Mouse (Mus musculus) C2C12 (cell line): ENCODE measurements at regions not wholly inside any gene's neighbourhood (a gene's known extent, or its start where the extent isn't known, plus 50 kb on each side); places are given as distances from the start of the nearest gene placed in this dataset.

Experiments used
- CEBPB ChIP-seq: IDR thresholded peaks from one replicate; pipeline ENCODE4 v1.6.1; 2011; ENCODE audit warnings: low read depth, mild to moderate bottlenecking, control low read depth, moderate library complexity
- CTCF ChIP-seq: IDR thresholded peaks from one replicate; pipeline ENCODE4 v1.5.1; 2011; ENCODE audit not compliant: control insufficient read depth, insufficient read depth, insufficient read length
- MYOD1 ChIP-seq: IDR thresholded peaks from one replicate; pipeline ENCODE4 v1.6.1; 2011; ENCODE audit warnings: low read depth; ENCODE audit not compliant: control insufficient read depth, insufficient read length
- USF1 ChIP-seq: IDR thresholded peaks from one replicate; pipeline ENCODE4 v1.6.1; 2011; ENCODE audit warnings: low read depth, mild to moderate bottlenecking, control low read depth, moderate library complexity

DNA sequence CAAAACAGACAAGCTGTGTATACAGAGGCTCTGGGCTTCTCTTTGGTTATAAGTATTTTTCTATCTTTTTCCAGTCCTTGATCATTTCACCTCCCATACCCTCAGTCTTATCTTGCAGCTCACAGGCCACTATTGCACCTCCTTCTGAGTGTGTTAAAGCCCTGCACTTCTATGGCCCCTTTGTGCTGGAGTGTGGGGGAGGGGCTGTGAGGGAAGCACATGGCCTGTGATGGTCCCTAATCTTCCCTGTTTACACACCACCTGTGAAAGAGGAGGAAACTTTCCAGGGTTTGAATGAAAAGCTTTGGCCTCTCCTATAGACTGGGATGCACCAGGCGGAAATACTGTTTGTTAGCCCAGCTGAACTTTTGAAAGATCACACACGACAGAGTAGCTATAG lies 533.0 kb downstream of the Prkd1 start:
- TF ChIP-seq MYOD1 (no peak), CTCF (no peak), USF1 (no peak), CEBPB (no peak)
